Mouse (Mus musculus) embryo, embryonic 10 days (tissue): ENCODE results near the gene Atp6v0c.
"Not testable (repeated sequence)": the region's sequence is repeated elsewhere in the genome, so short reads cannot be mapped to it uniquely, and the experiment has no call there.

Experiments
- DNase-seq: peaks from one replicate; pipeline ENCODE4 v3.0.0-alpha.2; 2015; ENCODE audit warnings: low spot score

Gene Atp6v0c

GRCm38 (mm10) chr17:24156394-24156793 lies 13.1 kb downstream of the Atp6v0c start:
- no peak for DNase-seq

- DNase-seq, result no peak
These were observed 13.8 kb downstream of the Atp6v0c start for GRCm38 (mm10) chr17:24155742-24156141.

GRCm38 (mm10) chr17:24154463-24154862 lies 15.0 kb downstream of the Atp6v0c start:
- DNase-seq, result no peak

DNA sequence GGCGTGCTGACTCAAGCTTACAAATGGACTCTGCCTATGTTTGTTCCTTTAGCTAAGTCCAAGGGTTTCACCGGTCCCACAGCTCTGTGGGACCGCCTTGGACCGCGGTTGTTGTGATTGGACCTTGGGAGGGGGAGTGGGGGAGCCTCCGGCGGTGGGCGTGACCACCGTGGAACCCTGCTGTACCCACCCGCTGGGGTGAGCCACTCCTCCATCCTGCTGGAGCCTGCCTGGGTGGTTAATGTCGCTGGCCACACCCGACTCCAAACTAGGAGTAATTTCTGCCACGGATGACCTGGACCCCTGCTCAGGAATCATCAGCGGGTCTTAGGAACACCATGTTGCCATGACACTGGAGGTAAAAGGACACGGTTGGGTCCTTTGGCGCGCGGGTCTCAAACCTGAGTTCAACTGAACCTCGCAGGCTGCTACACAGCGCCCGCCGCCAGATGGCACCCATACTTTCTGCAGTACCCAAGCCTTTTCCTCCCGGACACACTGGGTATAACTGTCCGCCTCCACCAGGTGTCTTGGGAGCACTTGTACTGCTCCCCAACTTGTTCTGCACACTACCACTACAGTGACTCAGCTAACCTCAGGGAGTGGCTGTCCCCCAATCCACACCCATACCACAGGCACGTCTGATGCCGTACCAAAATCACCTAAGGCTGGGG lies 17.5 kb downstream of the Atp6v0c start:
- peak; percentile 90 for DNase-seq

GRCm38 (mm10) chr17:24151382-24151781 lies 18.1 kb downstream of the Atp6v0c start:
- no peak for DNase-seq

- DNase-seq, result no peak
These were observed 18.7 kb downstream of the Atp6v0c start, which contains the start of gene Pdpk1 for GRCm38 (mm10) chr17:24150824-24151223. Gene Pdpk1, minus strand, starts transcription at chr17:24150924.

GRCm38 (mm10) chr17:24149421-24149820 lies 20.1 kb downstream of the Atp6v0c start:
- no peak for DNase-seq

- DNase-seq, result no peak
These were observed 26.6 kb downstream of the Atp6v0c start for GRCm38 (mm10) chr17:24142897-24143296.

- peak; percentile 96 for DNase-seq
These were observed 28.0 kb downstream of the Atp6v0c start for GRCm38 (mm10) chr17:24141425-24141920.

DNA sequence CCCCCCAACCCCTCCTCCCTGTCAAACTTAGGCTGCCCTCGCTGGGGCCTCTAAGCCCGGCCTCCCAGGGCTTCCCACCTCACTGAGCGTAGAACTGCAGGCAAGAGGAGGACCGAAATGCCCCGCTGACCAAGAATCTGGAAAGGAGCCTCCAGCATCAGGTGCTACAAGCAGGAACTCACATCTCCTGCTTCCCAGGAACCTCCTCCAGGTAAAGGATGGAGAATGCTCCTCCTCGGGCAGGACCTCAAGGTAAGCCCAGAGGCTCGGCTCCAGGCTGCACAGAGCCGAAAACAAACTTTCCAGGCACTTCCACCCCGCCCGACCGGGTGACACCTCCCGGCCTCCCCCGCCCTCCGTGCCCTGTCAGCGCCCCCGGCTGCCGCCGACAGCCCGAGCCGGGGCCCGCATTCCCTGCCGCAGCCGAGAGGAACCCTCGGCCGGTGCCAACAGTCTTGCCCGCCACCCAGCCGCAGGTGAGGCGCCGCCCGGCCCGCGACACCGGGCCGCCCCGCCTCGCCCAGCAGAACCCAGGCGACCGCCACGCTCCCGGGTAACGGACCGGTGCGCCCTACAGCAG lies 28.6 kb downstream of the Atp6v0c start:
- DNase-seq, result peak; percentile 21

DNA sequence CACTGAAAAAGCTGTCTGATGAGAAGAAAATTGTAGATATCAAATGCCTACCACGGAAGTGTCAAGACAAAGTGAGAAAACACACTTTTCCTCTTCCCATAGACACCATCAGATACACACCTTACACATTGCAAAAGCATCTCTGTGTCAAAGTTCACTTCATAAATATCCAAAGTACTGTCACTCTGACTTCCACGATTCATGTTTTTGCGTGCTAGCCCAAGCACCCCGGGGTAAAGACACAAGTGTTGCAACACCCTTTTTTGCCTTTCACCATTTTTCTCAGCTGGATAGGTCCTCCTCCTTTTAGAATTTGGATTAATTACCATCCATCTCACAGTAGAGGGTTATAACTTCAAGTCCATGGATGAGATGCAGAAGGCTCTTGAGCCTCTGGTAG lies 29.5 kb downstream of the Atp6v0c start:
- DNase-seq, result no peak

GRCm38 (mm10) chr17:24139256-24139655 lies 30.2 kb downstream of the Atp6v0c start:
- DNase-seq, result no peak

DNA sequence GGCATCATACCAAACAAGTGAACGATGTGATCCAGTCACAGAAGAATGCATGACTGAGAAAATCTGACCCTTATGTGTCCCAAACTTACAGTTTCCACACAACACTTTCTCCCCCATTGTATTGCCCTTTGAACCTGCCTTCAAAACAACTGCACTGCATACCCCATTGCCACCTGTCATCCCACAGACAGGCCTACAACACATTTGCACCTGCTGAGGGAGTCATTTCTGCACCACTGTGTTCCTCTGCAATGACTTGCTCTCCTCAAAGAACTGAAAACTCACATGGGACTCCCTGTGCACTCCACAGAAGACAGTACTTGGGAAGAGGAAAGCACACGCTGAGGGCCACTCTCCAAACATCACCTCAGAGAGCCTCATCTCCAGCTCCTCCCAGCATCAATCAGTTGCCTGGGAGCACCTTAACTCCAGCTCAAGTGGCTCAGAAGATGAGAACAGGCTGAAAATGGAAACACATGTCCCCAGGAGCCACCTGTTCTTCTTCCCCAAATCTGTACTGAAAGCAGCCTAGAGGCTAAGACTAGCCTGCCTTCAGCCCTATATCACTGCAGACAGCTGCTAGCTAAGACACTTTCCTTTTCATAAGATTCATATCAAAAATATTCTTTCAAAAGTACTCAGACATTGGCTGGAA lies 32.1 kb downstream of the Atp6v0c start:
- DNase-seq, result no peak

GRCm38 (mm10) chr17:24134062-24134461 lies 35.4 kb downstream of the Atp6v0c start:
- DNase-seq, result no peak

DNA sequence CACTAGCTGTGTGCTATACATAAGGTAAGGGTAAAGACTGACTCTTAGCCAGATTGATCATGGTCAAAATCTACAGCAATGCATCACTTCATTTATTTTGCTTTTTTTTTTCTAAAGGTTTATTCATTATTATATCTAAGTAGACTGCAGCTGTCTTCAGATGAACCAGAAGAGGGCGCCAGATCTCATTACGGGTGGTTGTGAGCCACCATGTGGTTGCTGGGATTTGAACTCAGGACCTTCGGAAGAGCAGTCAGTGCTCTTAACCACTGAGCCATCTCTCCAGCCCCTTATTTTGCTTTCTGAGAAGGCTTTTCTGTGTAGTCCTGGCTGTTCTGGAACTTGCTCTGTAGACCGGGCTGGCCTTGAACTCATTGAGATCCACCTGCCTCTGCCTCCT lies 36.6 kb downstream of the Atp6v0c start:
- DNase-seq, result not testable (repeated sequence)

DNA sequence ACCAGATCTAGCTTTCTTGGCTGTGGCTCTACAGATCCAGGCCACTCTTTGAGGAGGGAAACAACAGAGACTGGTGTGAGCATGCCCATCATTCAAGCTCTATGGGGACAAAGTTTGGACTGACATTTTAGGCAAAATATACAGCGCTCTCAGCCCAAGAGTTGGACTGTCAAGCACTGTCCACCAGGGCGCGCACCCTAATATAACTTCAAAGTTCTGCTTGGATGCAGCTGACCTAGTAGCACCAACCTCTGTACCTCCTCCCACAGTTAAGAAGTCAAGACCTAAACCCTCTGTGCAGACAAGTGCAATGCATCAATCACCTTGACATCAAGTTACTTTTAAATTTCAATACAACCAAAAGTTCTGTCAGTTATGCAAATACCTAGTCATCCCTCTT lies 37.9 kb downstream of the Atp6v0c start:
- no peak for DNase-seq

DNA sequence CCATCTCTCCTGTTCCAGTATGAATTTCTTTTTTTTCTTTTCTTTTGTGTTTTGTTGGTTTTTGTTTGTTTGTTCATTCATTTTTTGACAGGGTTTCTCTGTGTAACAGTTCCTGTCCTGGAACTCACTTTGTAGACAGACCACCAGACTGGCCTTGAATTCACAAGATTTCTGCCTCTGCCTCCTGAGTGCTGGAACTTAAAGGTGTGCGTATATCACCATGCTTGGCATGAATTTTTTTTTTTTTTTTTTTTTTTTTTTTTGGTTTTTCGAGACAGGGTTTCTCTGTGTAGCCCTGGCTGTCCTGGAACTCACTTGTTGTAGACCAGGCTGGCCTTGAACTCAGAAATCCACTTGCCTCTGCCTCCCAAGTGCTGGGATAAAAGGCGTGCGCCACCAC lies 40.3 kb downstream of the Atp6v0c start:
- not testable (repeated sequence) for DNase-seq

GRCm38 (mm10) chr17:24127592-24127991 lies 41.9 kb downstream of the Atp6v0c start:
- DNase-seq, result no peak

- no peak for DNase-seq
These were observed 42.7 kb downstream of the Atp6v0c start for GRCm38 (mm10) chr17:24126801-24127200.

- no peak for DNase-seq
These were observed 50.1 kb downstream of the Atp6v0c start for GRCm38 (mm10) chr17:24119446-24119845.
